Mouse (Mus musculus) ES-Bruce4 (cell line): Measurements from ENCODE around the gene Ptpn12.

ENCODE experiments used
- CTCF ChIP-seq: IDR thresholded peaks from one replicate; pipeline ENCODE4 v1.8.1; 2011; ENCODE audit warnings: low read depth, low read length
- EP300 ChIP-seq: IDR thresholded peaks from 2 replicates; pipeline ENCODE4 v1.6.1; 2011; ENCODE audit warnings: low read depth, low read length; ENCODE audit not compliant: insufficient read depth

DNA sequence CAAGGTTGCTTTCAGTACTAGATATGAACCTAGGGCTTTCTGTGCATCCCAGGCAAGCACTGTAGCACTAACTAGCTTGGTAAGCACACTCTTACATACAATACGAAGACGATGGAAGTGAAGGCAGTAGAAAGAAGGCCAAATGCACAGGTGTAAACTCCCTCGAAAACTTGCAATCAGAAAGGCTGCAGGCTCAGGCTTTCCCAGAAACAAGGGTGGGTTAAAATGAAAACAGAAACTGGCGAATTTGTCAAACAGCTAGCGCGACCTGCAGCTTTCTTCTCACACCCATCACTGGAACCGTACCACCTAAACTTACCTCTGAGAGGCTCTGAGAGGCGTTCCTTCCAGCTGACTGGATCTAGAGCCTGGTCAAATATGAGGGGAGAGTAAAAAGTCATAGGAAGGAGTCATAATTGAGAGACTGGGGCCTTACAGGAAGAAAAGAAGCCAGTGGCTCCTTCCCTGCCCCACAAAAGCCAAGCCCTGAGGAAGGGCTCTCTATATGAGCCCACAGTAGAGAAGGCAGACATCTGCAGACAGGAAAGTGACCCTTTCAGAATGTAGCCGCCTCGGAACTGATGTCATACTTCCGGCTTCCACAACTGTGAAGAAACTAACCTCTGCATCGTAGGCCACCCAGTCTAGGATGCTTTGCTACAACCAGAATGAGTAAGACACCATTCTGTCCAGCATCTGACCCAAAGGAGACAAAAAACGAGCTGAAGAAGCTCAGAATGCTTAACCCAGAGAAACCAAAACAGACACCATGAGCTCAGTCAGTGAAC is 110.6 kb downstream of the Ptpn12 start:
- TF ChIP-seq EP300, result no peak
- TF ChIP-seq CTCF, result no peak
